Mouse (Mus musculus) CD4-positive, CD25-positive, alpha-beta regulatory T cell, adult 9 weeks (primary cell): Measurements from ENCODE around the gene Vpreb2. TPM values are rescaled to one million over a fixed set of nuclear protein-coding genes. Genes with fewer than 3 reads are reported as not detected.

ENCODE experiments used
- polyA plus RNA-seq: library from polyadenylated mRNA; unstranded; fragments of 100-300 nt; shearing (Covaris generic); gene quantifications from one replicate; pipeline ENCODE4 v1.2.1, GENCODE M21; 2017

The Vpreb2 gene
- polyA plus RNA-seq = not detected

DNA sequence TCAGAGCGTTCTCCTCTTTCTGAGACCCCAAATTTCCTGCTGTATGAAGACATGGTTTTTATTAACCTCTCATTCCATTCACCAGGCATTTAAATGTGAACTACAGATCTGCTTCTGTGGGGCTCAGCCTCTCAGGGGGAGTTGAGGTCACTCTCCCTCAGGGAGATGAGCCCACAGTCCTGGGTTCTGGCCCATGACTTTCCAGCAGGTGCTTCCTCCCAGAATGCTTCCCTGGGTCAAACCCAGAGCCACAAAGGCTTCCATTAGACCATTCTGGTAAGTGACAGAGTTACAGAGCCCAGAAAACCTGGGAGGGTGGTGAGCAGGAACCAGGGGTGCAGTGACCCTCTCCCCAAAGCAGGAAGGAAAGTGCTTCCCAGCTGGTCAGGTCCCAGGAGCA is at the start of gene Vpreb2:
Vpreb2 (plus strand) TSS at position 301 of the 400 bp plus-strand sequence.

Other genes starting within 250 kb of the Vpreb2 start
- gene Med15, start 247.5 kb upstream of the Vpreb2 start, polyA plus RNA-seq = 153 TPM
- 19.5 TPM for gene Klhl22, start 220.8 kb upstream of the Vpreb2 start, polyA plus RNA-seq
- gene Scarf2, start 183.1 kb upstream of the Vpreb2 start, polyA plus RNA-seq = not detected
- gene B830017H08Rik, start 147.3 kb upstream of the Vpreb2 start, polyA plus RNA-seq = not detected
- gene Car15, start 142.1 kb upstream of the Vpreb2 start, polyA plus RNA-seq = 3.8 TPM
- gene Gm20518, start 88.8 kb upstream of the Vpreb2 start, polyA plus RNA-seq = 0.32 TPM
- gene Tssk1, start 86.2 kb upstream of the Vpreb2 start, polyA plus RNA-seq = not detected
- gene Dgcr2, start 81.9 kb upstream of the Vpreb2 start, polyA plus RNA-seq = 51.8 TPM
- 0.26 TPM for gene Tssk2, start 81.8 kb upstream of the Vpreb2 start, polyA plus RNA-seq
- gene Ess2, start 69.1 kb upstream of the Vpreb2 start, polyA plus RNA-seq = 75.4 TPM
- gene Gsc2, start 65.4 kb upstream of the Vpreb2 start, polyA plus RNA-seq = not detected
- 16.0 TPM for gene Slc25a1, start 52.2 kb upstream of the Vpreb2 start, polyA plus RNA-seq
- gene Dgcr6, start 72.4 kb downstream of the Vpreb2 start, polyA plus RNA-seq = 30.9 TPM
- 6.0 TPM for gene Prodh, start 109.8 kb downstream of the Vpreb2 start, polyA plus RNA-seq
- not detected for gene Rtn4r, start 147.2 kb downstream of the Vpreb2 start, polyA plus RNA-seq
- gene Ccdc188, start 237.5 kb downstream of the Vpreb2 start, polyA plus RNA-seq = not detected